Mouse (Mus musculus) forebrain, embryonic 11.5 days (tissue): ENCODE measurements at regions not wholly inside any gene's neighbourhood (a gene's known extent, or its start where the extent isn't known, plus 50 kb on each side); places are given as distances from the start of the nearest gene placed in this dataset.

Experiments used
- ATAC-seq: fragments of 200-750 bp; cut with Nextera tagmentation; replicated peaks from 2 replicates; pipeline ENCODE4 v1.8.0; 2017; ENCODE audit warnings: moderate TSS enrichment; ENCODE audit not compliant: low FRiP score
- DNase-seq: peaks from one replicate; pipeline ENCODE4 v3.0.0-alpha.2; 2017; ENCODE audit warnings: low spot score
- H3K27ac ChIP-seq: fragments of 300-500 bp; sonication (generic); 2 replicates; pipeline ENCODE4 v1.5.1; 2014; ENCODE audit warnings: low read depth, low read length
- H3K27me3 ChIP-seq: fragments of 300-500 bp; sonication (generic); 2 replicates; pipeline ENCODE4 v1.6.1; 2014; ENCODE audit warnings: mild to moderate bottlenecking, low read length, mixed read lengths; ENCODE audit not compliant: control insufficient read depth, insufficient read depth
- H3K36me3 ChIP-seq: fragments of 300-500 bp; sonication (generic); 2 replicates; pipeline ENCODE4 v1.6.1; 2014; ENCODE audit warnings: mild to moderate bottlenecking, low read length, moderate library complexity, mixed read lengths; ENCODE audit not compliant: control insufficient read depth, insufficient read depth
- H3K4me1 ChIP-seq: fragments of 300-500 bp; sonication (generic); replicated peaks from 2 replicates; pipeline ENCODE4 v1.6.1; 2014; ENCODE audit warnings: low read length, mixed read lengths; ENCODE audit not compliant: control insufficient read depth, insufficient read depth
- H3K4me2 ChIP-seq: fragments of 300-500 bp; sonication (generic); 2 replicates; pipeline ENCODE4 v1.6.1; 2014; ENCODE audit warnings: low read depth, mild to moderate bottlenecking, low read length, moderate library complexity, mixed read lengths; ENCODE audit not compliant: severe bottlenecking
- H3K4me3 ChIP-seq: fragments of 300-500 bp; sonication (generic); 2 replicates; pipeline ENCODE4 v1.5.1; 2014; ENCODE audit warnings: low read depth, low read length
- H3K9ac ChIP-seq: fragments of 300-500 bp; sonication (generic); 2 replicates; pipeline ENCODE4 v1.6.1; 2014; ENCODE audit warnings: low read length
- H3K9me3 ChIP-seq: fragments of 300-500 bp; sonication (generic); 2 replicates; pipeline ENCODE4 v1.6.1; 2016; ENCODE audit warnings: low read length, mixed read lengths; ENCODE audit not compliant: control insufficient read depth
- WGBS: fragments of 180-500 bp; shearing (Covaris S2); extraction: QIAGEN DNeasy Blood & Tissue Kit; methylation state at CpG from one replicate; pipeline ENCODE4 v1.1.7; 2014; 5-methylcytosine and 5-hydroxymethylcytosine counted together

- Histone ChIP-seq H3K9ac (no peak overlapping the region), H3K27me3 (no peaks in the 10 kb centered on the region), H3K4me1 (no peaks in the 10 kb centered on the region), H3K27ac (no peak overlapping the region), H3K4me2 (no peak overlapping the region), H3K36me3 (no peaks in the 10 kb centered on the region), H3K4me3 (no peak overlapping the region), H3K9me3 (no peaks in the 10 kb centered on the region)
- DNase-seq, result no peak
- ATAC-seq, result peak; percentile 48; the same call in 1 of the 2 replicates
These were observed 313.7 kb upstream of the Gm21293 start for GRCm38 (mm10) chr10:103829079-103829478.

GRCm38 (mm10) chr10:103832063-103832462 lies 310.7 kb upstream of the Gm21293 start:
- DNase-seq (no peak), ATAC-seq (no peak)
- no peaks in the 10 kb centered on the region for H3K27me3 ChIP-seq
- H3K4me2 ChIP-seq, result no peak overlapping the region
- H3K36me3 ChIP-seq, result no peaks in the 10 kb centered on the region
- no peaks in the 10 kb centered on the region for H3K9me3 ChIP-seq
- H3K4me3 ChIP-seq, result no peak overlapping the region
- H3K4me1 ChIP-seq, result no peaks in the 10 kb centered on the region
- H3K9ac ChIP-seq, result no peak overlapping the region
- 67% methylated on average over 2 of the region's 2 CpGs for WGBS
- H3K27ac ChIP-seq, result no peak overlapping the region

GRCm38 (mm10) chr10:103855211-103855610 lies 287.6 kb upstream of the Gm21293 start:
- H3K4me3 ChIP-seq, result no peak overlapping the region
- no peaks in the 10 kb centered on the region for H3K36me3 ChIP-seq
- no peak for DNase-seq
- H3K9me3 ChIP-seq, result no peaks in the 10 kb centered on the region
- no peak overlapping the region for H3K4me2 ChIP-seq
- H3K27me3 ChIP-seq, result no peaks in the 10 kb centered on the region
- ATAC-seq, result no peak
- no peak overlapping the region for H3K27ac ChIP-seq
- H3K4me1 ChIP-seq, result no peaks in the 10 kb centered on the region
- 65% methylated on average over 1 of the region's 1 CpGs for WGBS
- no peak overlapping the region for H3K9ac ChIP-seq

GRCm38 (mm10) chr10:103860890-103861289 lies 281.9 kb upstream of the Gm21293 start:
- Histone ChIP-seq H3K36me3 (no peaks in the 10 kb centered on the region), H3K9ac (no peak overlapping the region), H3K9me3 (no peaks in the 10 kb centered on the region), H3K27me3 (no peaks in the 10 kb centered on the region), H3K27ac (no peak overlapping the region), H3K4me2 (no peak overlapping the region), H3K4me3 (no peak overlapping the region), H3K4me1 (no peaks in the 10 kb centered on the region)
- ATAC-seq (no peak), DNase-seq (no peak)
- 100% methylated on average over 1 of the region's 1 CpGs for WGBS

GRCm38 (mm10) chr10:103862120-103862519 lies 280.7 kb upstream of the Gm21293 start:
- Histone ChIP-seq H3K27ac (no peak overlapping the region), H3K4me1 (no peaks in the 10 kb centered on the region), H3K4me3 (no peak overlapping the region), H3K27me3 (no peaks in the 10 kb centered on the region), H3K4me2 (no peak overlapping the region), H3K9ac (no peak overlapping the region), H3K9me3 (no peaks in the 10 kb centered on the region), H3K36me3 (no peaks in the 10 kb centered on the region)
- no peak for ATAC-seq
- WGBS, result 86% methylated on average over 2 of the region's 2 CpGs
- DNase-seq, result no peak

- DNase-seq (no peak), ATAC-seq (no peak)
- 90% methylated on average over 3 of the region's 3 CpGs for WGBS
- Histone ChIP-seq H3K27me3 (no peaks in the 10 kb centered on the region), H3K36me3 (no peaks in the 10 kb centered on the region), H3K27ac (no peak overlapping the region), H3K4me3 (no peak overlapping the region), H3K4me2 (no peak overlapping the region), H3K9me3 (no peaks in the 10 kb centered on the region), H3K4me1 (no peaks in the 10 kb centered on the region), H3K9ac (no peak overlapping the region)
These were observed 278.9 kb upstream of the Gm21293 start for GRCm38 (mm10) chr10:103863909-103864308.

GRCm38 (mm10) chr10:103910098-103910497 lies 232.7 kb upstream of the Gm21293 start:
- Histone ChIP-seq H3K9me3 (no peaks in the 10 kb centered on the region), H3K4me3 (no peak overlapping the region), H3K9ac (no peak overlapping the region), H3K4me2 (no peak overlapping the region), H3K27ac (no peak overlapping the region), H3K36me3 (no peaks in the 10 kb centered on the region), H3K4me1 (no peaks in the 10 kb centered on the region), H3K27me3 (no peaks in the 10 kb centered on the region)
- WGBS, result 79% methylated on average over 2 of the region's 2 CpGs
- no peak for ATAC-seq
- DNase-seq, result no peak

GRCm38 (mm10) chr10:103958183-103958582 lies 184.6 kb upstream of the Gm21293 start:
- no peak for DNase-seq
- Histone ChIP-seq H3K4me2 (no peak overlapping the region), H3K27me3 (no peaks in the 10 kb centered on the region), H3K4me3 (no peak overlapping the region), H3K9ac (no peak overlapping the region), H3K27ac (no peak overlapping the region), H3K36me3 (no peaks in the 10 kb centered on the region), H3K4me1 (no peaks in the 10 kb centered on the region), H3K9me3 (no peaks in the 10 kb centered on the region)
- 79% methylated on average over 4 of the region's 4 CpGs for WGBS
- ATAC-seq, result no peak

GRCm38 (mm10) chr10:103976059-103976458 lies 166.7 kb upstream of the Gm21293 start:
- DNase-seq (no peak), ATAC-seq (no peak)
- Histone ChIP-seq H3K4me1 (no peaks in the 10 kb centered on the region), H3K4me2 (no peak overlapping the region), H3K27me3 (no peaks in the 10 kb centered on the region), H3K9me3 (no peaks in the 10 kb centered on the region), H3K27ac (no peak overlapping the region), H3K9ac (no peak overlapping the region), H3K4me3 (no peak overlapping the region), H3K36me3 (no peaks in the 10 kb centered on the region)
- 87% methylated on average over 6 of the region's 6 CpGs for WGBS
